Mouse (Mus musculus) cerebellum, adult 8-10 months (tissue): ENCODE results near the gene Arhgap9.
"Not testable (repeated sequence)": the region's sequence is repeated elsewhere in the genome, so short reads cannot be mapped to it uniquely, and the experiment has no call there.

ENCODE experiments used
- DNase-seq: peaks from one replicate; pipeline ENCODE4 v3.0.0; 2022

Gene Arhgap9

GRCm38 (mm10) chr10:127292987-127293538 lies 28.7 kb upstream of the Arhgap9 start:
- no peak for DNase-seq

DNA sequence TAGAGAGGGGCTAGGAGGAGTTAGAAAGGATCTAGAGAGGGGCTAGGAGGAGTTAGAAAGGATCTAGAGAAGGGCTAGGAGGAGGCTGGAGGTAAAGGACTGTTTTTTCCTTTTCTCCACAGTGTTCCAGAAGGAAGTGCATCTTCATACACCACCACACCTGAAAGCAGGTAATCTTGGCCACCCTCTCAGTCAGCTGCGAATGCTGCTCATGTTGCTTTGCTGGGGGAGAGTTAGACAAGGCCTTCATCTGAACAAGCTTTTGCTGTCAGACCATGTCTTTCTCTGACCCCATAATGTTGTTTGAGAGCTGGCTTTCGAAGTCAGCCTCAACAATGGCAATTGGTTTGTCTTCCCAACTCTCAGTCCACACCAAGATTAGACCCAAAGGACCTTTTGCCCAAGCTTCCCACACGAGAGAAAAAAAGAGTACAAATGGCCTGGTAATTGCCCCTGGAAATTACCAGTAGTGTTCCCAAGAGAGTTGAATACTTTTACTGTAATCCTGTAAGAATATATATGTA lies 28.1 kb upstream of the Arhgap9 start:
- no peak for DNase-seq

DNA sequence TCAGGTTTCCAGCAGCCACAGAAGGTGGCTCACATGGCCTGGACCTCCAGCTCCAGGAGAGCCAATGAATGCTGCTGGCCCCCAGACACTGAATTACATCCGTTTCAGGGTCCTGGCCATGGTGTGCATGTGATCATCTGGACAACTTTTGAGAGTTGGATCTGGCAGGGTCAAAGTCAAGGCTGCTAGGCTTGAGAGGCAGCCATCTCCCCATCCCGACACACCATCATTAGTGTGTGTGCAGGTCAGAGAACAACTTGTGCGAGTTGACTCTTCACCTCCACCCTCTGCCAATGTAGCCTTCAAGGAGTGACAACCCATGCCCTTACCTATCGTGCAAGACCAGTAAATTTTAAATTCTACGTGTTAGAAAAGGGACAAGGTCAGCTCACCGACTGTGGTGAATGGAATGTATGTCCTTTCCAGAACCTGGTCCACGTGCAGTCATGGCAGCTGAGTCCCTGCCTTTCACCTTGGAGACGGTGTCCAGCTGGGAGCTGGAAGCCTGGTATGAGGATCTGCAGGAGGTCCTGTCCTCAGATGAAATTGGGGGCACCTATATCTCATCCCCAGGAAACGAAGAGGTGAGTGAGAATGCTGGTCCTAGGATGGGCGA lies 26.8 kb upstream of the Arhgap9 start:
- no peak for DNase-seq

DNA sequence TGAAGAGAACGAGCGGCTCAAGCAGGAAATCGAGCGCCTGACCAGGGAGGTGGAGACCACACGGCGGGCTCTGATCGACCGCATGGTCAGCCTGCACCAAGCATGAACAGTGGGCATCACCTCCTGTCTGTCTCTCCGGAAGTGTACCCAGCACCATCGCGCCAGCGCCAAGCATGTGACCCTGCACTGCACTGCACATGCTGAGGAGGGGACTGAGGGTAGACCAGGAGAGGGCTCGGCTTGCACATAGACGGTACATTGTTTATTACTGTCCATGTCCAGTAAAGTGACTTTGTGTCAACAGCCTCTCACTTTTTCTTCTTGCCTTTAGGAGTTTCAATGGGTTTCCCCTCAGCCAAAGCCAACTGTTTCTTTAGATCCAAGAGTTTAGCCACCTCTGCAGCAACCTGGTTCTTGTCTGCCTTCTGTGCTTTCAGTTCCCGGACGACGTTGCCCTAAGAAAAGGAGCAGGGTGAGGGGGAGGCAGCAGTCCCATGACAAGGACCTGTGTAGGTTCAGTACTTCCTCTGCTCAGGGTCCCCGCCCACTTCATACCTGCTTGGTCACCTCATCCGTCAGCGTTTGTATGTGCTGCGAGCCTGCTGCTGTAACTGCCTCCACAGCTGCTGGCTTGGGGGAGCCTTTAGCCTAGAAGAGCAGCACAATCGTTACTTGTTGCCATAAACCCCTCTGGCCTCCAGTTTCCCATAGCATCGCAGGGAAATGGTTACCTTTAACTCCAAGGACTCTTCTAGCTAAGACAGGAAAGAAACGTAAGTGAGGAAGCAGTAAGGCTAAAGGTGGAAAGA lies 25.6 kb upstream of the Arhgap9 start:
- DNase-seq, result no peak

- no peak for DNase-seq
Measured at GRCm38 (mm10) chr10:127297015-127297871, 24.5 kb upstream of the Arhgap9 start.

GRCm38 (mm10) chr10:127300361-127300760 lies 21.4 kb upstream of the Arhgap9 start:
- DNase-seq, result no peak

- no peak for DNase-seq
Measured at GRCm38 (mm10) chr10:127303136-127303535, 18.6 kb upstream of the Arhgap9 start.

- DNase-seq, result not testable (repeated sequence)
Measured at GRCm38 (mm10) chr10:127309167-127309566, 12.6 kb upstream of the Arhgap9 start.

DNA sequence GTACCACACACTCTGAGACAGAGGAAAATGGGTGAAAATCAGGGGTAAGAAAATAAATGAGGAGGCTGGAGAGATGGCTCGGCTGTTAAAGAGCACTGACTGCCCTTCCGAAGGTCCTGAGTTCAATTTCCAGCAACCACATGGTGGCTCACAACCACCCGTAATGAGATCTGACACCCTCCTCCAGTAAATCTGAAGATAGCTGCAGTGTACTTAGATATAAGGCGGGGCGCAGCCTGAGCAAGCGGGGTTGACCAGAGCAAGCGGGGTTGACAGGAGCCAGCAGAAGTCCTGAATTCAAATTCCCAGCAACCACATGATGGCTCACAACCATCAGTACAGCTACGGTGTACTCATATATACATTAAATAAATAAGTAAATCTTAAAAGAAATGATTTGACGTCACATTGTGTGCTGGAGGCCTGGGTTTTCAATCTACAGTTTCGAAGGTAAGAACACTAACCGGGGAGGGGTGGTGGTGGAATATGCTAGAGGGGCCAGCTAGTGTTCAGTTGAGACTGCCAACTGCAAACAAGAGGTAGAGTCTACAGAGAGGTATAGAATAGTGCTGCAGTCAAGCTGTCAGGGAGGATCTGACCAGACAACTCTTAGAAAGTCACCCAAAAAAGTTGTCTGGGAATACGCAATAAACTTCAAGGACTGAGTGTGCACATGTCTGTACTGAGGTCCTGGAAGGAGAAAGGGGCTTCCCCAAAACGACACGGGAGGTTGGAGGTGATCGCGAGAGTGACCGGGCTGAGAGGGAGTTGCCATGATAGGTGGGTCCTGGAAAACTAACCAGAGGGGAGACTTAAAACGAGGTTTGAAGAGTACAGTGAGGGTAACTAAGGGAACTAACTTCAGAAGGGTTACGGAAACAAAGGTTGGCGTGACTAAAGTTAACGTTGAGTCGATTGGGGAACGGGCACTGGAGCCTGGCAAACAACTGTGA lies 11.0 kb upstream of the Arhgap9 start:
- DNase-seq, result no peak

- DNase-seq, result peak; percentile 91
Measured at GRCm38 (mm10) chr10:127311476-127312355, 10.0 kb upstream of the Arhgap9 start, which contains the start of gene Mars. TSS of gene Mars (minus strand) at chr10:127311786.

GRCm38 (mm10) chr10:127312356-127312676 lies 9.4 kb upstream of the Arhgap9 start:
- DNase-seq, result peak; percentile 84

DNA sequence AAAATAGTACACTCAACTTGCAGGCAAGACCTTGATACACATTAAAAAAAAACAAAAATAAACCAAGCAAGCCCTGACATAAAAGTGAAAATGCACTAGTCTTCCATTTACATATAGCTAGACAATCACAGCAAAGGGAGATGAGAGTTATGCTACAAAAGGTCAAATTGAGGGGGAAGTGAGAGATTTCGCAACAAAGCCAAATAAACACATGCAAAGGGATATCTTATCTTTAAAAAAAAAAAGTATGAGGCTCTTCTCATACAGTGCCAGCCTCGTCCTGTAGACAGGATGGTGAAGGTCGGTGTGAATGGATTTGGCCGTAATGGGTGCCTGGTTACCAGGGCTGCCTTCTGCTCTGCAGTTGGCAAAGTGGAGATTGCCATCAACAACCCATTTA lies 8.9 kb upstream of the Arhgap9 start:
- DNase-seq, result no peak

DNA sequence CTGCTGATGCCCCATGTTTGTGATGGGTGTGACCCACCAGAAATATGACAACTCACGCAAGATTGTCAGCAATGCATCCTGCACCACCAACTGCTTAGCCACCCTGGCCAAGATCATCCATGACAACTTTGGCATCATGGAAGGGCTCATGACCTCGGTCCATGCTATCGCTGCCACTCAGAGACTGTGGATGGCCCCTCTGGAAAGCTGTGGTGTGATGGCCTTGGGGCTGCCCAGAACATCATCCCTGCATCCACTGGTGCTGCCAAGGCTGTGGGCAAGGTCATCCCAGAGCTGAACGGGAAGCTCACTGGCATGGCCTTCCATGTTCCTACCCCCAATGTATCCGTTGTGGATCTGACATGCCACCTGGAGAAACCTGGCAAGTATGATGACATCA lies 8.2 kb upstream of the Arhgap9 start:
- DNase-seq, result not testable (repeated sequence)

GRCm38 (mm10) chr10:127314950-127315349 lies 6.8 kb upstream of the Arhgap9 start:
- not testable (repeated sequence) for DNase-seq

- no peak for DNase-seq
Measured at GRCm38 (mm10) chr10:127317277-127317676, 4.5 kb upstream of the Arhgap9 start.

DNA sequence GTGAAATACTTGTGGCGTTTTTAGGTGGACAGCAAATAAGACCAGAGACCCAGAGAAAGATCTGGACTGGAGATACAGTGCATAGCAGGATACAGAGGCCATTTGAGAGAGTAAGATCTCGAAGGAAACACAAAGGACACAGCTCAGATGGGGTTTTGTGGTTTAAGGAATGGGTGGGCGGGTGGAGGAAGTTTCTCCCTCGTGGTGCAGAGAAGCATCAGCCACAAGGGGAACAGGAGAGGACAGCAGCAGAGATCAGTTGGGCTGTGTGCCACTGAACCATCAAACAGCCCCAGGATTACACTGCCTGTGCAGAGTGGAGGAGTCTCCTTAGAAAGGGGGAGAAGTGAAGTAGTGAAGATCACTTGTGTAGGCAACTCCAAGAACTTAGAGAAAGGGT lies 3.8 kb upstream of the Arhgap9 start:
- no peak for DNase-seq

DNA sequence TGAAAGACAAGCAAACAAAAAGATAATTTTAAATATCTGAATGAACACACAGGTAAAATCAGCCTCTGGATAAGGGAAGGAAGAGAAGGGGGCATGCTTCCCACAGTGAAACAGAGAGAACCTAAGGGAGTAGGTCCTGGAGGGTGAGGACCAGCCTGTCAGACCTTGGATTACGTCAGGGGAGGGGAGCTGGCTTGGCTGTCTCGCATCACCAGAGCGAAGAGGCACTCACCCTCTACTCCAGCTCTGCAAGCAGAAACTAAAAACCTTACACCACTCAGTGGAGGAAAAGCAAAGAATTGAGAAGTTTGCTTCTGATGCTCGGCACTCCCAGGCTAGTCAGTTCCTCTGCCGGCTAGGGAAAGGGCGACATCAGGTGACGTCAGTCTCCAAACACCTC lies 1.8 kb upstream of the Arhgap9 start:
- DNase-seq, result no peak

DNA sequence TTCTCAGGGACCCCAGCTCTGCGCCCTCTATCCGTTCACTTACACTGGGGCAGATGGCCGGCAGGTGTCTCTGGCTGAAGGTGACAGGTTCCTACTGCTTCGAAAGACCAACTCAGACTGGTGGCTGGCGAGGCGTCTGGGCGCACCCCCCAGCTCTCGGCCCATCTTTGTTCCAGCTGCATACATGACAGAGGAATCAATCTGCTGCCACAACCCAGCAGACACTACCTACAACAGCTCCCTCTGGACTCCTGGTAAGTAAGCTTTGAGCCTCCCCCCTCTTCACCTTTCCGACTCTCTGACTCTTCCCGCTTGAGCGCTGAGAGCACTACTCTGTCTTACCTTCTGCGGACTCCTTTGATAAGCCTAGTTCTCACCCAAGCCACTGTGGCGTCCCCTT lies 414 bp downstream of the Arhgap9 start:
- no peak for DNase-seq

DNA sequence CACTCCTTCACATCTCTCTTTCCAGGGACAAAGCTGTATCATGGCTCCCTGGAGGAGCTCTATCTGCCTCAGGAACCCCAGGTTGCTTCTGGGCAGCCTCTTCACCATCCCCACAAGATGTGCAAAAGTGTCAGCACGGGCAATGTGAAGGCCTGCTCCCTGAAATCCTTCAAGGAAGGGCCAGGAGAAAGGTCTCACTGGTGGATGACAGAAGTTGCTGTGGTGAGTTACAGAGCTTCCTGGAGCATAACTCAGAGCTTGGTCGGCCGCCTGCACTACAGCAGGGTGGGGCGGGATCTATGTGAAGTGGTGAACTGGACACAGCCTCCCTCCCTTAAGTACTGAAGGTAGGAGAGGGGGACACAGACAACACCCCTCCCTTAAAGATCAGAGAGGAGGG lies 905 bp downstream of the Arhgap9 start:
- DNase-seq, result no peak

- no peak for DNase-seq
Measured at GRCm38 (mm10) chr10:127323131-127323855, 1.5 kb downstream of the Arhgap9 start.
